Mouse (Mus musculus): Measurements from ENCODE around the gene Bahcc1.

The Bahcc1 gene

GRCm38 (mm10) chr11:120248160-120248793 is 15.5 kb downstream of the Bahcc1 start:
- DNase-seq: no peak

- DNase-seq: peak; percentile 55
These were observed 16.2 kb downstream of the Bahcc1 start for GRCm38 (mm10) chr11:120248899-120249298.

GRCm38 (mm10) chr11:120250991-120251949 is 18.5 kb downstream of the Bahcc1 start:
- no peak for DNase-seq

GRCm38 (mm10) chr11:120251950-120252308 is 19.2 kb downstream of the Bahcc1 start:
- DNase-seq: no peak

- DNase-seq: no peak
These were observed 19.7 kb downstream of the Bahcc1 start for GRCm38 (mm10) chr11:120252398-120252797.

- peak; percentile 54 for DNase-seq
These were observed 20.3 kb downstream of the Bahcc1 start for GRCm38 (mm10) chr11:120252843-120253645.

GRCm38 (mm10) chr11:120253646-120254315 is 21.0 kb downstream of the Bahcc1 start:
- no peak for DNase-seq

- peak; percentile 56 for DNase-seq
These were observed 21.7 kb downstream of the Bahcc1 start for GRCm38 (mm10) chr11:120254420-120254819.

GRCm38 (mm10) chr11:120255038-120255437 is 22.3 kb downstream of the Bahcc1 start:
- peak; percentile 95 for DNase-seq

GRCm38 (mm10) chr11:120255499-120255898 is 22.8 kb downstream of the Bahcc1 start:
- DNase-seq: peak; percentile 60

GRCm38 (mm10) chr11:120256108-120256507 is 23.4 kb downstream of the Bahcc1 start:
- no peak for DNase-seq

GRCm38 (mm10) chr11:120256543-120256942 is 23.8 kb downstream of the Bahcc1 start:
- DNase-seq: no peak

- DNase-seq: no peak
These were observed 24.5 kb downstream of the Bahcc1 start for GRCm38 (mm10) chr11:120256981-120257820.

GRCm38 (mm10) chr11:120257911-120258310 is 25.2 kb downstream of the Bahcc1 start:
- no peak for DNase-seq

- no peak for DNase-seq
These were observed 26.3 kb downstream of the Bahcc1 start for GRCm38 (mm10) chr11:120258896-120259689.

- DNase-seq: peak; percentile 63
These were observed 27.3 kb downstream of the Bahcc1 start for GRCm38 (mm10) chr11:120259792-120260768.

- no peak for DNase-seq
These were observed 28.0 kb downstream of the Bahcc1 start for GRCm38 (mm10) chr11:120260769-120261150.

- peak; percentile 98 for DNase-seq
These were observed 28.9 kb downstream of the Bahcc1 start for GRCm38 (mm10) chr11:120261416-120262355.
